Mouse (Mus musculus) heart, adult 2 months (tissue): Measurements from ENCODE around the gene Fam71d.

Experiments
- CTCF ChIP-seq: fragments of 200-600 bp; IDR thresholded peaks from 2 replicates; pipeline ENCODE4 v1.8.1; 2022; ENCODE audit warnings: antibody characterized with exemption, mild to moderate bottlenecking, moderate library complexity
- EP300 ChIP-seq: fragments of 200-500 bp; IDR thresholded peaks from 2 replicates; pipeline ENCODE4 v1.6.1; 2011; ENCODE audit warnings: low read depth, low read length, control low read depth; ENCODE audit not compliant: insufficient read depth
- POLR2A ChIP-seq: fragments of 200-500 bp; IDR thresholded peaks from 2 replicates; pipeline ENCODE4 v1.6.1; 2011; ENCODE audit warnings: mild to moderate bottlenecking, low read depth, low read length, control low read depth; ENCODE audit not compliant: insufficient read depth

- TF ChIP-seq POLR2A (no peak), CTCF (no peak), EP300 (no peak)
Observed at GRCm38 (mm10) chr12:78777916-78778315, 86.6 kb downstream of the Fam71d start.
